Mouse (Mus musculus) neural tube, embryonic 15.5 days (tissue): Measurements from ENCODE around the gene Mast4. TPM values are rescaled to one million over a fixed set of nuclear protein-coding genes. Genes with fewer than 3 reads are reported as not detected.

Experiments
- ATAC-seq: fragments of 200-750 bp; cut with Nextera tagmentation; 2 replicates; pipeline ENCODE4 v1.8.0; 2017; ENCODE audit warnings: mild to moderate bottlenecking, moderate TSS enrichment, moderate library complexity; ENCODE audit not compliant: low FRiP score
- H3K27ac ChIP-seq: fragments of 300-500 bp; sonication (generic); replicated peaks from 2 replicates; pipeline ENCODE4 v1.5.1; 2015; ENCODE audit warnings: mild to moderate bottlenecking, inconsistent platforms
- H3K27me3 ChIP-seq: fragments of 300-500 bp; sonication (generic); replicated peaks from 2 replicates; pipeline ENCODE4 v1.6.1; 2015; ENCODE audit warnings: inconsistent platforms
- H3K36me3 ChIP-seq: fragments of 300-500 bp; sonication (generic); 2 replicates; pipeline ENCODE4 v1.6.1; 2015; ENCODE audit warnings: inconsistent platforms
- H3K4me1 ChIP-seq: fragments of 300-500 bp; sonication (generic); 2 replicates; pipeline ENCODE4 v1.6.1; 2015; ENCODE audit warnings: inconsistent platforms
- H3K4me2 ChIP-seq: fragments of 300-500 bp; sonication (generic); 2 replicates; pipeline ENCODE4 v1.6.1; 2015; ENCODE audit warnings: inconsistent platforms, mild to moderate bottlenecking, moderate library complexity
- H3K4me3 ChIP-seq: fragments of 300-500 bp; sonication (generic); replicated peaks from 2 replicates; pipeline ENCODE4 v1.5.1; 2015; ENCODE audit warnings: mild to moderate bottlenecking, inconsistent platforms
- H3K9ac ChIP-seq: fragments of 300-500 bp; sonication (generic); replicated peaks from 2 replicates; pipeline ENCODE4 v1.6.1; 2015; ENCODE audit warnings: mild to moderate bottlenecking, inconsistent platforms
- H3K9me3 ChIP-seq: fragments of 300-500 bp; sonication (generic); replicated peaks from 2 replicates; pipeline ENCODE4 v1.6.1; 2016; ENCODE audit warnings: inconsistent platforms
- WGBS: fragments of 180-500 bp; shearing (Covaris S2); methylation state at CpG from one replicate; pipeline ENCODE4 v1.1.7; 2015; ENCODE audit warnings: mixed read lengths; 5-methylcytosine and 5-hydroxymethylcytosine counted together
- polyA plus RNA-seq: library from polyadenylated mRNA; unstranded; fragments of >200 nt; fragmentation: Nextera tagmentation; extraction: Ambion mirVana; gene quantifications from 2 replicates; pipeline ENCODE4 v1.2.1, GENCODE M21; 2015

The Mast4 gene
- polyA plus RNA-seq, 1 experiment from 2014 or later = 24.7 TPM

DNA sequence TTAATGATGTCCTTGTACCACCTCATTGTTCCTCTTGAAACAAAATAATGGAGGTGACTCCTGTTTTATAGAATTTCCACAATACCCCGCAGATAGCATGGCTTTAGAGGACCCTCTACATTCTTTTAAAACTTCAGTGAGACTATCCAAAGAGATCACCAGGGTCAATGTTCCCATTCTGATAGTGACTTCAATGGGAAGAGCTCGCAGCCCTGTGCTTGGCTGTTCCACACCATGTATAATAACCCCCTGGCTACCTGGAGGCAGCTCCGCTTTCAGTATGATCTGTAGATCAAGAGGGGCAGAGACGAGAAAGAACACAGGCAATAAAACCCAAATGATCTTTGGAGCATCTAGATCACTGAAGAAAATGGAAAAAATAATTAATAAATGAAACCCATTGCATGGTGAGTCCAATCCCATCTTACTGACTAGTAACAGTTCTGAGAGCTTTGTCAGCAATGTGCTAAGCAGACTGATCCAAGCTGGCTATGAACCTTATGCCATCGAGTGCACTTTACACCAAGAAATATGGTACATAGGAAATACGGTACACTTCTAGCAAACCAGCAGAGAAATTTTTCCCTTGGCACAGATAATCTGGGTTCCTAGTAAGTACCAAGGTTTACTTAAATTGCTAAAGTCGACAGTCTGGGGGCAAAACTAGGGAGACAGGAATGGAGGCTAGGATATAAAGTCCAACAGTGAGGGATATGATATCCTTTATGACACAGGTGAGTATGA, 341.4 kb downstream of the Mast4 start:
- Histone ChIP-seq H3K27me3 (no peaks in the 10 kb centered on the region), H3K27ac (no peak overlapping the region), H3K4me1 (peaks cover 4% of the 10 kb centered on the region; the same call in 1 of the 2 replicates), H3K4me3 (no peak overlapping the region), H3K9ac (no peak overlapping the region), H3K9me3 (no peaks in the 10 kb centered on the region), H3K4me2 (no peak overlapping the region), H3K36me3 (no peaks in the 10 kb centered on the region)
- WGBS = 76% methylated on average over 7 of the region's 7 CpGs
- no peak for ATAC-seq

DNA sequence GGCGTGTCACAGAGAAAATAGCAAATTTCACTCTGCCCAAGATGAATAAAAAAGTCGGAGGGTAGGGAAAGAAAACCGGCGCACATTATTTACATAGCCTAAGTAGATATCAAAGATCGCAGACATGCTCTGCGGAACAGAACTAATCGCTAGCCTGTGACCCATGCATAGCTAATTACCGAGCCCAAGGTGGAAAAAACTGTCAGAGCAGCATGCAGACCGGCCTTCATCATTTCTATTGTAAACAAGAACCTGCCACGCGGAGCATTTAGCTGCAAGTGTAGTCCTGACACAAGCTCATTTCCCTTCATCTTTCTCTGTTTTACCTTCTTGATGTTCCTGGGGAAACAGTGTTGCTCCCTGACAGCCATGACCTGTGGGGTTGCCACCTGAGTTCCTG, 342.4 kb downstream of the Mast4 start:
- Histone ChIP-seq H3K27ac (no peak overlapping the region), H3K4me2 (no peak overlapping the region), H3K4me1 (peaks cover 4% of the 10 kb centered on the region; the same call in 1 of the 2 replicates), H3K9ac (no peak overlapping the region), H3K27me3 (no peaks in the 10 kb centered on the region), H3K4me3 (no peak overlapping the region), H3K36me3 (no peaks in the 10 kb centered on the region), H3K9me3 (no peaks in the 10 kb centered on the region)
- WGBS = 38% methylated on average over 11 of the region's 11 CpGs
- no peak for ATAC-seq

GRCm38 (mm10) chr13:102991196-102991595, 343.1 kb downstream of the Mast4 start:
- H3K27ac ChIP-seq = no peak overlapping the region
- no peak for ATAC-seq
- H3K27me3 ChIP-seq = no peaks in the 10 kb centered on the region
- H3K36me3 ChIP-seq = no peaks in the 10 kb centered on the region
- H3K4me1 ChIP-seq = peaks cover 4% of the 10 kb centered on the region; the same call in 1 of the 2 replicates
- no peaks in the 10 kb centered on the region for H3K9me3 ChIP-seq
- WGBS = 84% methylated on average over 7 of the region's 7 CpGs
- H3K4me3 ChIP-seq = no peak overlapping the region
- no peak overlapping the region for H3K9ac ChIP-seq
- H3K4me2 ChIP-seq = no peak overlapping the region

- no peak overlapping the region for H3K9ac ChIP-seq
- peaks cover 4% of the 10 kb centered on the region; the same call in 1 of the 2 replicates for H3K4me1 ChIP-seq
- H3K9me3 ChIP-seq = no peaks in the 10 kb centered on the region
- no peak overlapping the region for H3K27ac ChIP-seq
- H3K27me3 ChIP-seq = no peaks in the 10 kb centered on the region
- ATAC-seq = no peak
- no peaks in the 10 kb centered on the region for H3K36me3 ChIP-seq
- no peak overlapping the region for H3K4me3 ChIP-seq
- no peak overlapping the region for H3K4me2 ChIP-seq
- WGBS = 94% methylated on average over 1 of the region's 1 CpGs
These were observed 344.2 kb downstream of the Mast4 start for GRCm38 (mm10) chr13:102990085-102990484.

DNA sequence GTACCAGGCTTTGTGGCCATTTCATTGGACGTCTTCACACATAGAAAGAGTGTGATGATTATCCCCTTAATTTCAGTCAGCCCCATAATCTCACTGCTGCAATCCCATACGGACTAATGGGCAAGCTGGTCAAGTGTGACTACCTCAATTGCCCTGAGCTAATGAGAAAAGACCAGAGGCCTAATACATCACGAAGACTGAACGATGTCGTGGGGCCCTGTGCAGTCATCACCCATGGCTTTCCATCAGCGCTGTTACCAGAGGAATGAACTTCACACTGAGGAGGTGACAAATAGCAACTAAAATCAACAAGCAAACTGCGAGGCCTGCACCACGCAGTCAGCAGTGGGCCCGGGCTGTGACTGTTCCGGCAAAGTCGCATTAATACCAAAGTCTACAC, 344.7 kb downstream of the Mast4 start:
- ATAC-seq = no peak
- WGBS = 54% methylated on average over 11 of the region's 11 CpGs
- Histone ChIP-seq H3K27me3 (no peaks in the 10 kb centered on the region), H3K4me1 (peaks cover 4% of the 10 kb centered on the region; the same call in 1 of the 2 replicates), H3K36me3 (no peaks in the 10 kb centered on the region), H3K27ac (no peak overlapping the region), H3K9me3 (no peaks in the 10 kb centered on the region), H3K9ac (no peak overlapping the region), H3K4me3 (no peak overlapping the region), H3K4me2 (no peak overlapping the region)

GRCm38 (mm10) chr13:102988976-102989375, 345.3 kb downstream of the Mast4 start:
- Histone ChIP-seq H3K4me2 (no peak overlapping the region), H3K27me3 (no peaks in the 10 kb centered on the region), H3K36me3 (no peaks in the 10 kb centered on the region), H3K4me1 (peaks cover 4% of the 10 kb centered on the region; the same call in 1 of the 2 replicates), H3K9me3 (no peaks in the 10 kb centered on the region), H3K27ac (no peak overlapping the region), H3K9ac (no peak overlapping the region), H3K4me3 (no peak overlapping the region)
- WGBS = 93% methylated on average over 4 of the region's 4 CpGs
- no peak for ATAC-seq

GRCm38 (mm10) chr13:102988251-102988895, 345.9 kb downstream of the Mast4 start:
- no peak for ATAC-seq
- no peak overlapping the region for H3K9ac ChIP-seq

GRCm38 (mm10) chr13:102984550-102984949, 349.7 kb downstream of the Mast4 start:
- Histone ChIP-seq H3K4me2 (no peak overlapping the region), H3K27ac (no peak overlapping the region), H3K36me3 (no peaks in the 10 kb centered on the region), H3K4me1 (0 out of 2 replicates have a peak, but pooled peaks cover 2% of the 10 kb centered on the region), H3K27me3 (no peaks in the 10 kb centered on the region), H3K9ac (no peak overlapping the region), H3K9me3 (no peaks in the 10 kb centered on the region), H3K4me3 (no peak overlapping the region)
- 98% methylated on average over 4 of the region's 4 CpGs for WGBS
- ATAC-seq = no peak

More at GRCm38 (mm10) chr13:102988251-102988895, 345.9 kb downstream of the Mast4 start:
- peaks cover 4% of the 10 kb centered on the region; the same call in 1 of the 2 replicates for H3K4me1 ChIP-seq
- no peaks in the 10 kb centered on the region for H3K27me3 ChIP-seq
- H3K9me3 ChIP-seq = no peaks in the 10 kb centered on the region
- no peaks in the 10 kb centered on the region for H3K36me3 ChIP-seq
- 87% methylated on average over 11 of the region's 11 CpGs for WGBS
- H3K4me2 ChIP-seq = no peak overlapping the region
- no peak overlapping the region for H3K4me3 ChIP-seq
- no peak overlapping the region for H3K27ac ChIP-seq

DNA sequence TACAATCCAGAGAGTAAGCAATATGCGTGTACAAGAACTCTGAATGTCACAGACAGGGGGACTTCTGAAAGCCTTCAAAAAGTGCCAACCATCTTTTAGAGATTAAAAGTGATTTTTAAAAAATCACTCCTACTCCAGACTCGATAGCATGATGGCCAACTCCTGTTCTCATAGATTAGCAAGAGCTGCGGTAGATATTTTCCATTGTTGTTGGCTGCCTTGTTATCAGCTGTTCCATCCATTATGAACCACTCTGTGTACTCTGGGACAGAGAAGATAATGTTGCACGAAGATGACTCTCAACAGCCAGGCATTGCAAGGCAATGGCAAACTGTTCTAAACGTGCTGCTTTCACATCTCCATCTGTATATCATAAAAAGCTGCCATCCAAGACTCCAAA, 360.4 kb downstream of the Mast4 start:
- WGBS = 87% methylated on average over 5 of the region's 5 CpGs
- H3K36me3 ChIP-seq = no peaks in the 10 kb centered on the region

DNA sequence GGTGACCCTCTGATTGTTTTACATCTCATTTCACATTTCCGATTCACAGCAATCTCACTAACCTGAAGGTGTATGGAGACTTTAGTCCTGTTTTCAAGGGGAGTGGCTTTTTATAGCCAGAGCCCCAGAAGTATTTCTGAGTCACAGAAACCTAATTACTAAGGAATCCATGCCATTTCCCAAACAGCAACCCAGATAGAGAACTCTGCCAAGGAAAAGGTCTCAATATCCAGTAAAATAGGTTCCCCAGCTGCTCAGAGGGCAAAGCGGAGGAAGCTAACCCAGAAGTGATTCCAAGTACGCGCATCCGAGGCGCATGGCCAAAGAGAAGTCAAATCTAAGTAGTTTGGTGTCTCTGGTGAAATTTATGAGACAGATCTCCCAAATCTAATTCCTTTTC, 370.8 kb downstream of the Mast4 start:
- Histone ChIP-seq H3K27me3 (no peaks in the 10 kb centered on the region), H3K4me2 (no peak overlapping the region), H3K4me3 (no peak overlapping the region), H3K27ac (no peak overlapping the region), H3K36me3 (no peaks in the 10 kb centered on the region), H3K9ac (no peak overlapping the region), H3K4me1 (peaks cover 2% of the 10 kb centered on the region; the same call in 1 of the 2 replicates), H3K9me3 (no peaks in the 10 kb centered on the region)
- whole genome bisulfite sequencing = 91% methylated on average over 6 of the region's 6 CpGs
- no peak for ATAC-seq

More for the DNA sequence above, 360.4 kb downstream of the Mast4 start:
- no peaks in the 10 kb centered on the region for H3K9me3 ChIP-seq
- no peak overlapping the region for H3K27ac ChIP-seq
- no peak overlapping the region for H3K4me2 ChIP-seq
- H3K4me1 ChIP-seq = no peaks in the 10 kb centered on the region
- H3K9ac ChIP-seq = no peak overlapping the region
- no peak for ATAC-seq
- H3K4me3 ChIP-seq = no peak overlapping the region
- H3K27me3 ChIP-seq = no peaks in the 10 kb centered on the region

DNA sequence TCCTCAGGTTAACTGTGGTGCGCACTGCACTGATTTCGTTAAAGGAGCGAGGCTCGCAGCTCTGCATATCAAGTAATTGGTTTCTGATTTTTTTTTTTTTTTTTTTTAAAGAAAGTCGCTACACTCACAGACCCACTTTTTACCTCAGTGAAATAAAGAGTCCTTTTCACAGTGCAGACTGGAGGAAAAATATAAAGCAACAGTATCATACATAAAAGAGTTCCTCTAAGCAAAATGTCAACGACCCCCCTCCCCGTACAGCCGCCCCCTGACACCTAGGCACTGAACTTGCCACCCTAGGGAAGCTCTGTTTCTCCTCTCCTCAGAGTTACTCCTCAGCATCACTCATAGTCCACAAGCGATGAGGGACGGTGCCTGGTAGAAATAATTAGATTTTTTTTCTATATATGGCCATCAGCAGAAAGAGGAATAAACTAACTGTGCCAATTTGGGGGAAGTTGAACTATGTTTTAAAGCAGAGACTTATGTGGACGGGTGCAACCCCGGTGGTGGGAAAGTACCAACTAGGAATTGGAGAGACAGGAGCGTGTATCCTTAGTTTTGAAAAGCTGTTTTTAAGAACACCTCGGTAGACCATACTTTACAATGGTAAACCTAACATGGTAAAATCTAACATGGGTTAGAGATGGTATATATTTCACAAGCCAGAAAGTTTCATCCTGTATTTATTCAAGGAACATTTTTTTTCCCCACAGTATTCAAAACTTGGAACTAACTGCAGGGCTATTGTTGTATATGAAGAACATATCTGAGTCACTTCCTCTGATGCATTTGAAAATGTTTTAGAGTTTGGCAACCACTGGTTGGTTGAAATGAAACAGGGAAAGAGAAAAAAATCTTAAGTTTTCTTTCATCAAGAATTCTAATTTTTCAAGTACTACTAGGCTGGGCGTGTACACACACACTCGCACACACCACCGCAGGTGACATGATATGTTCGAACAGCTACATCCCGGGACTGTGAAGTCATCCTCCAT, 375.7 kb downstream of the Mast4 start:
- Histone ChIP-seq H3K36me3 (no peaks in the 10 kb centered on the region), H3K4me3 (peak overlapping the region; percentile 41), H3K4me2 (peak overlapping the region; percentile 62), H3K9me3 (no peaks in the 10 kb centered on the region), H3K9ac (peak overlapping the region; percentile 41; the same call in 1 of the 2 replicates), H3K4me1 (peaks cover 16% of the 10 kb centered on the region), H3K27me3 (no peaks in the 10 kb centered on the region), H3K27ac (peak overlapping the region; percentile 75)
- ATAC-seq = peak; percentile 30; the same call in 1 of the 2 replicates
- 51% methylated on average over 19 of the region's 19 CpGs for WGBS
